Mouse (Mus musculus) 3134 (cell line): ENCODE data around the gene Slc31a1.

Experiments used
- DNase-seq: peaks from one replicate; pipeline ENCODE4 v3.0.0-alpha.2; 2011; ENCODE audit warnings: low spot score; ENCODE audit not compliant: insufficient read length; ENCODE audit errors: extremely low read depth

Gene Slc31a1

GRCm38 (mm10) chr4:62440986-62441385 lies 80.5 kb downstream of the Slc31a1 start:
- DNase-seq = peak; percentile 36
